Mouse (Mus musculus): ENCODE results near the gene Hcrtr1. TPM values are rescaled to one million over a fixed set of nuclear protein-coding genes. Genes with fewer than 3 reads are reported as not detected.

The Hcrtr1 gene
- polyA plus RNA-seq, 1 experiment from 2014 or later: not detected

DNA sequence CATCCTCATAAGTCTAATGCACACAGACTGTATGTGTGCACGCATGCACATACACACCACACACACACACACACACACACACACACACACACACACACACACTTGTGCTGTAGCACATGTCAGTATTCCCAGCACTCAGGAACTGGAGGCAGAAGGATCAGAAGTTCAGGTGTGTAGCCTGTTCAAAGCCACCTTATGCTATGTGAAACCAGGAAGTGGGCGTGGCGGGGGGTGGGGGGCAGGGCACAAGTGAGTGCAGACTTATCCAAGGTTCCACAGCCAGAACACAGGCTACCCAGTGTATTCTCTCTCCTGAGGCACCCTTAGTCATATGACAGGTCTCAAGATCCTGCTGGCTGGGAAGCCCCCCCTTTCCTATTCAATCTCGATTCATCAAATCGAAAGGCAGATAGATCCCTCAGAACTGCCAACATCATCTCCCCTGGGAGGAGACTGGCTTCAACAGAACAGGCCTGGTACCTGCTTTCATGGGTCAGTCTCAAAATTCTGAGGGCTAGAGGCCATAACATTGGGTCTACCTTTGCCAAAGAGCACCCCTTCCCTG lies 37.1 kb upstream of the Hcrtr1 start:
- Histone ChIP-seq H3K4me2 (no peak overlapping the region), H3K4me3 (no peak overlapping the region), H3K27me3 (no peaks in the 10 kb centered on the region), H3K9me3 (replicated peaks) (no peaks in the 10 kb centered on the region), H3K36me3 (no peaks in the 10 kb centered on the region), H3K9ac (no peak overlapping the region), H3K27ac (no peak overlapping the region), H3K4me1 (replicated peaks) (peaks cover 65% of the 10 kb centered on the region)
- WGBS: 78% methylated on average over 5 of the region's 5 CpGs
- no peak for ATAC-seq (replicated peaks; ENCODE audit: insufficient number of reproducible peaks, insufficient read depth, low FRiP score, low read depth)

DNA sequence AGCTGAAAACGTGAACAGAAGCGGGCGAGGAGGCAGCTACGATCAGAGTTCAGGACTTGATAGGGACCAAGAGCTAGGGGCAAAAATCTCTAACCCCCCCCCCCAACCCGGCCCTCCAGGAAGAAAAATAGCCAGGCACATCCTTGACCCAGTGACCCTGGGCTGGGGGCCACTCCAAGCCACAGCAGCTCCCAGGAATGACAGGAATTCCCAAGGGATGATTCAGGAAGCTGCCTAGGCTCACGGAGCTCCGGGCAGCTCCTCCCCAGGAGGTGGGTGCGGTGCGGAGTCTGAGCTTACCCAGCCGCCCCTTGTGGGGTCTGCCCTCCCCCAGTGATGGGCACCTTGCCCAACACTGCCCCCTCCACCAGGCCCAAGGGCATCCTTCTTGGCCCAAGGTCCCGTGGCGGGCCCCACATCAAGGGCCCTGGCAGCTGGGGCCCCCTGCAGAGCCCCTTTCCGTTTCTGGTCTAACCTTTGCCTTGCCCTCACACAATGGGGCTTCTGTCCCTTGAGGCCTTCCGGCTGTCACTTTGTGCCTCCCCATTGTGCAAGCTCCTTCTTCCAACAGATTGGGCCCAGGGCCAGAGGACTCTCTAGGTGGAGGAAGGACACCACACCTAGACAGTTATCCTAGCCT lies 36.0 kb upstream of the Hcrtr1 start, which contains the start of gene Tinagl1:
TSS of gene Tinagl1 (minus strand) at position 51 of the 640 bp plus-strand sequence.
- peak; percentile 42 for ATAC-seq (replicated peaks; ENCODE audit: insufficient number of reproducible peaks, insufficient read depth, low FRiP score, low read depth)

GRCm38 (mm10) chr4:130174335-130175031 lies 35.3 kb upstream of the Hcrtr1 start:
- ATAC-seq (replicated peaks; ENCODE audit: insufficient number of reproducible peaks, insufficient read depth, low FRiP score, low read depth): peak; percentile 58
- 6% methylated on average over 25 of the region's 25 CpGs for WGBS
- H3K4me1 ChIP-seq (replicated peaks): peaks cover 80% of the 10 kb centered on the region
- H3K27ac ChIP-seq: peak overlapping the region; percentile 51
- peak overlapping the region; percentile 50 for H3K9ac ChIP-seq
- no peaks in the 10 kb centered on the region for H3K9me3 ChIP-seq (replicated peaks)
- peak overlapping the region; percentile 49 for H3K4me3 ChIP-seq
- H3K4me2 ChIP-seq: peak overlapping the region; percentile 76
- no peaks in the 10 kb centered on the region for H3K36me3 ChIP-seq
- H3K27me3 ChIP-seq: no peaks in the 10 kb centered on the region

More for the DNA sequence above, 36.0 kb upstream of the Hcrtr1 start, which contains the start of gene Tinagl1:
- no peaks in the 10 kb centered on the region for H3K36me3 ChIP-seq
- H3K9ac ChIP-seq: peak within 1 kb of the TSS; percentile 50
- H3K4me2 ChIP-seq: peak within 1 kb of the TSS; percentile 76
- 7% methylated on average over 14 of the region's 14 CpGs for WGBS
- H3K27ac ChIP-seq: peak within 1 kb of the TSS; percentile 51
- no peaks in the 10 kb centered on the region for H3K9me3 ChIP-seq (replicated peaks)
- H3K27me3 ChIP-seq: no peaks in the 10 kb centered on the region
- H3K4me1 ChIP-seq (replicated peaks): peaks cover 73% of the 10 kb centered on the region
- H3K4me3 ChIP-seq: peak within 1 kb of the TSS; percentile 49

DNA sequence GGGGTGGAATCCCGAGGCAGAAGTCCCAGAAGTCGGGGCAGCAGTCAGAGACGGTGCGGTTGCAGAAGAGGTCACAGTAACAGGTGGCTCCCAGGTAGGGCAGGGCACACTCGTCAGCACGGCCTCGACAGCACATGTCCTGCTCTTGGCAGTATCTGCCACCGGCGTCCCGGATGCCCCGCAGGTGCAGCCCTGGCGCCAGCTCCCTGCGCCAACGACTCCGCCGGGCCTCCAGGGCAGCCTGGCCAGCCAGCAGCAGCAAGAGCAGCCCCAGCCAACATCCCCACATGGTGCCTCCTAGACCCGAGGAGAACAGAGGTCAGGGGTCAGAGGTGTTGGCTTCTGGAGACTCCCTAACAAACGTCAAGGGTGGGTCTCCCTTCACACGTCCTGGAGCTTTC lies 34.8 kb upstream of the Hcrtr1 start:
- no peaks in the 10 kb centered on the region for H3K36me3 ChIP-seq
- ATAC-seq (replicated peaks; ENCODE audit: insufficient number of reproducible peaks, insufficient read depth, low FRiP score, low read depth): no peak
- peak overlapping the region; percentile 51 for H3K27ac ChIP-seq
- peak overlapping the region; percentile 50; the same call in 1 of the 2 replicates for H3K9ac ChIP-seq
- H3K4me1 ChIP-seq (replicated peaks): peaks cover 85% of the 10 kb centered on the region
- peak overlapping the region; percentile 49 for H3K4me3 ChIP-seq
- H3K9me3 ChIP-seq (replicated peaks): no peaks in the 10 kb centered on the region
- H3K27me3 ChIP-seq: no peaks in the 10 kb centered on the region
- WGBS: 54% methylated on average over 19 of the region's 19 CpGs
- H3K4me2 ChIP-seq: peak overlapping the region; percentile 76

- Histone ChIP-seq H3K9ac (no peak overlapping the region), H3K4me3 (peak overlapping the region; percentile 49; the same call in 1 of the 2 replicates), H3K27ac (peak overlapping the region; percentile 89), H3K4me1 (replicated peaks) (peaks cover 92% of the 10 kb centered on the region), H3K36me3 (no peaks in the 10 kb centered on the region), H3K9me3 (replicated peaks) (no peaks in the 10 kb centered on the region), H3K4me2 (peak overlapping the region; percentile 76), H3K27me3 (no peaks in the 10 kb centered on the region)
- ATAC-seq (replicated peaks; ENCODE audit: insufficient number of reproducible peaks, insufficient read depth, low FRiP score, low read depth): no peak
- WGBS: 63% methylated on average over 11 of the region's 11 CpGs
Measured at GRCm38 (mm10) chr4:130173060-130173822, 34.1 kb upstream of the Hcrtr1 start.

DNA sequence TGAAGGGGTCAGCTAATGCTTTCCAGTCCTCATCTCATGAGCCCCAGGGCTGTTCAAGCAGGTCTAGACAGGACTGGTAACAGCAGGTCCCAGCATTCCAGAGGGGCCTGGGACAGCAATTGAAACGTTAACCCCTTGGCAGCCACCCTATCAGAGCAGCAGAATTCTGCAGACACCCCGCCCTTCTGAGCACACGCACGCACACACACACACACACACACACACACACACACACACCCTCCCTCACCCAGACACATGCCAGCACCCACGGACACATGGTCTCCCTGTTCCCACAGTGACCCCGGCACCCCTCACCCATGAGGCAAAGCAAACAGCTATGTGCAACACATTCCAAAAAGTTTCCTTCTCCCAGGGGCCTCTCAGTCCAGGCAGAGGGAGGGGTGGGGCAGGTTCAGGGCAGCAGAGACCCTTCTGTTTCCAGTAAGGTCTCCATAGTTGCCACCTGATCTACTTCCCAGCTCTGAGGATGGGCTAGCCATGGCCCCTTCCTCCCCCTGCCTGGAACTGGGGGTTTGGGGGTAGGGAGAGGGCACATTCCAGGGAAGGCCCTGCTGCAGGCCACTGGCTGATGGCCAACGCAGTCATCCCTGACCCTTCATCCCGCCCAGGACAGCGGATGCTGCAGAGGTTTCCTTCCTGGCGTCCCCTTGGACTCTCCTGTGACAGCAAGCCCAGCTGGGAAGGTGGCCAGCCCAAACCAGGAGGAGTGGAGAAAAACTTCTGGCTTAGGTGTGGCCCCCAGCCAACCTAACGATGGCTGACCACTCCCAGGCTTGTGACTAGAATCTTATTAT lies 33.0 kb upstream of the Hcrtr1 start:
- peak overlapping the region; percentile 49 for H3K4me3 ChIP-seq
- peak overlapping the region; percentile 45; the same call in 1 of the 2 replicates for H3K9ac ChIP-seq
- ATAC-seq (replicated peaks; ENCODE audit: insufficient number of reproducible peaks, insufficient read depth, low FRiP score, low read depth): peak; percentile 28

DNA sequence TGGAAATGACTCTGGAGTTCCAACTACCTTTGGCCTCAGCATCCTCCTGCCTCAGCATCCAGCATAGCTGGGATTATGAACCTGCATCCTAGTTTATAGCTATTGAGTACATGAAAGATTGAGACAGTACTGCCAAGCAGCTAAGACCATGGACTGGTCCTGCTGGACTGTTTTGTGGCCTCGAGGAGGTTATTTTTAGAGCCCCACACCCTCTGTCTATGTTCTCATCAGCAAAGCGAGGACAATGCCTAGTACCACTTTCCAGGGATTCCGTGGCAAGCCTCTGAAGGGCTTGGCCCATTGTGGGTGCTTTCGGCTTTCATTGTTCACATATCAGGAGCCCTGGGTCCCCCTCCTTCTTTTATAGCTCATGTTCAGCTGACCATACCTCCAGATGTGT lies 31.2 kb upstream of the Hcrtr1 start:
- ATAC-seq (replicated peaks; ENCODE audit: insufficient number of reproducible peaks, insufficient read depth, low FRiP score, low read depth): no peak
- Histone ChIP-seq H3K4me2 (no peak overlapping the region), H3K4me1 (replicated peaks) (peaks cover 95% of the 10 kb centered on the region), H3K27ac (peak overlapping the region; percentile 60), H3K36me3 (no peaks in the 10 kb centered on the region), H3K9ac (no peak overlapping the region), H3K9me3 (replicated peaks) (no peaks in the 10 kb centered on the region), H3K27me3 (no peaks in the 10 kb centered on the region), H3K4me3 (no peak overlapping the region)
- 51% methylated on average over 4 of the region's 4 CpGs for WGBS

More for the DNA sequence above, 33.0 kb upstream of the Hcrtr1 start:
- Histone ChIP-seq H3K36me3 (no peaks in the 10 kb centered on the region), H3K27me3 (no peaks in the 10 kb centered on the region), H3K9me3 (replicated peaks) (no peaks in the 10 kb centered on the region), H3K4me1 (replicated peaks) (peaks cover 95% of the 10 kb centered on the region), H3K27ac (peak overlapping the region; percentile 89), H3K4me2 (peak overlapping the region; percentile 76)
- 17% methylated on average over 8 of the region's 11 CpGs for WGBS

DNA sequence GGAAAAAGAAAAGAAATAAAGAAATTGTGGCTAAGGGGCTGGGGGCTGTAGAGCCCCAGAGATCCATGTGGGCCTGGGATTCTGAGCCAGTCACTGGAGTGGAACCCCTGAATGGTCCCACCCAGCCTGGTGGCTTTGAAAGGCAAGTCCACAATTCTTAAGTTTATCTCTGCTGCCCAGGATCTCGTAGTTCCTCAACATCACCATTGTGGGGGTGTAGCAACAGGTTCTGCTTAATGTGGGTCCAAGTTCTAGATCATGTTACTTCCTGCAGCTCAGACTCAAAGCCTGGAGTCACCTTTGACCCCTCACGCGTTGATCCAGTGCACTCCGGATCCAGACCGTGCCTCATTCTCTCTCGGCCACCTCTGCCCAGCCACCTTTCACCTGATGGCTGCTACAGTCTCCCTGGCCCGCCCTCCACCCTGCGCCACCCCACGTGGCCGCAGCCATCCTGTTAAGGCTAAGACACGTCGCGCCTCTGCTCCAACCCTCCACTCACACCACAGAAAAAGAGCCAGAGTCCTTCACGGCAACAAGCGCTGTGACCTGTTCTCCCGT lies 30.3 kb upstream of the Hcrtr1 start:
- H3K9ac ChIP-seq: no peak overlapping the region
- no peak overlapping the region for H3K4me3 ChIP-seq
- H3K27ac ChIP-seq: peak overlapping the region; percentile 85
- H3K9me3 ChIP-seq (replicated peaks): no peaks in the 10 kb centered on the region
- no peak overlapping the region for H3K4me2 ChIP-seq
- peaks cover 87% of the 10 kb centered on the region for H3K4me1 ChIP-seq (replicated peaks)
- H3K27me3 ChIP-seq: no peaks in the 10 kb centered on the region
- H3K36me3 ChIP-seq: no peaks in the 10 kb centered on the region
- ATAC-seq (replicated peaks; ENCODE audit: insufficient number of reproducible peaks, insufficient read depth, low FRiP score, low read depth): no peak
- WGBS: 85% methylated on average over 16 of the region's 16 CpGs

DNA sequence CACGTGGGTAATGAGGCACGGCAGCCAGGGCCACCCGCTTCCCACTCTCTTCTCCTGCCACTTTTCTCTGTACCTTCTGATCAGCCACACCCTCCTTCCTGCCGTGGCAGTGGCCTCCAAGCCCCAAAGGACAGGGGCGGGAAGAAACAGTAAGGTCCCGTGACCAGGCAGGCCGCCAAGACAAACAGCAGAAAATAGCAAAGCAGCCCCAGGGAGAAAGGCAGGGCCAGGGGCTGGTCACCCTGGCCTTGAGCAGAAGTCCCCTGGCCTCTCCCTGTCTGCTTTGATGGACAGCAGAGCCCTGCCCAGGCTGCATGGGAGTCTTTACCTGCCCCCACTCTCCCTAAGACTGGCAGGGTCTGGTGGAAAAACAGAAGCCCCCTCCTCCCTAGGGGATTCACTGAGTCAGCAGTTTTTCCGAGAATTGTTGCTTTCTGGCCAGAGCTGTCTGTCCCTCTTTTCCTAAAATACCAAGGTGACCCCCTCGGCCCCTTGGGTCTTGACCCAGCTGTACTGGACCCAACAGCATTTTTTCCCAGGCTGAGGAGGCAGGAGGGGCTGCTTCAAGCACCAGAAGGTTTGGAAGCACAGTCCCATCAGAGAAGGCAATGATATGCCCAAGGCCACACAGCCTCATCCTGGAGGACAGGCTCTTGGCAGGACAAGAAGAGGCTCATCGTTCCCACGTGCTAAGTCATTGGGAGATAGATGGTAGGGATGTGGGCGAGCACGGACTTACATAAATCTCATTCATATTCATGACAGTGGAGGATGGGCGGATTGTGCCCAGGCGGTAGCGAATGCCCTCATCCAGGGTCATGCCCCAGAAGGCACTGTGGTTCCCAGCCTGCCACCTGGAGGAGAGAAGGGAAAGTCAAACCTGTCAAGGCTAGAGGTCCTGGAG lies 29.4 kb upstream of the Hcrtr1 start:
- Histone ChIP-seq H3K4me2 (peak overlapping the region; percentile 61), H3K36me3 (no peaks in the 10 kb centered on the region), H3K4me1 (replicated peaks) (peaks cover 86% of the 10 kb centered on the region), H3K9me3 (replicated peaks) (no peaks in the 10 kb centered on the region), H3K27ac (peak overlapping the region; percentile 85), H3K9ac (no peak overlapping the region), H3K27me3 (no peaks in the 10 kb centered on the region), H3K4me3 (peak overlapping the region; percentile 25)
- peak; percentile 79 for ATAC-seq (replicated peaks; ENCODE audit: insufficient number of reproducible peaks, insufficient read depth, low FRiP score, low read depth)
- WGBS: 32% methylated on average over 16 of the region's 16 CpGs
